Mouse (Mus musculus): ENCODE measurements around the gene Tbp. TPM values are rescaled to one million over a fixed set of nuclear protein-coding genes. Genes with fewer than 3 reads are reported as not detected.

Tbp gene
- total and polyA plus RNA-seq, 2 experiments from 2014 or later = 16.5 to 22.5 TPM

GRCm38 (mm10) chr17:15467669-15468068 lies 32.0 kb upstream of the Tbp start:
- Histone ChIP-seq H3K27ac (ENCODE audit: low read depth) (no peak overlapping the region), H3K27me3 (ENCODE audit: control insufficient read depth, insufficient read depth, low read length) (no peaks in the 10 kb centered on the region), H3K36me3 (replicated peaks; ENCODE audit: control insufficient read depth, insufficient read depth, low read length) (peaks cover 25% of the 10 kb centered on the region), H3K9me3 (replicated peaks; ENCODE audit: control insufficient read depth, low read length) (no peaks in the 10 kb centered on the region), H3K4me3 (ENCODE audit: low read depth, low read length) (no peak overlapping the region), H3K4me2 (ENCODE audit: low read depth, low read length) (no peak overlapping the region), H3K4me1 (ENCODE audit: control insufficient read depth, insufficient read depth) (0 out of 2 replicates have a peak, but pooled peaks cover 3% of the 10 kb centered on the region), H3K9ac (replicated peaks; ENCODE audit: low read depth, low read length) (no peak overlapping the region)
- TF ChIP-seq EP300 (IDR thresholded peaks at IDR 0.05; ENCODE audit: low read depth) (no peak), CTCF (IDR thresholded peaks at IDR 0.05; ENCODE audit: low read depth) (peak; percentile 93)
- WGBS = 15% methylated on average over 5 of the region's 5 CpGs
- peak; percentile 60 for ATAC-seq (ENCODE audit: insufficient read depth, low read depth)
- DNase-seq (ENCODE audit: low spot score) = peak; percentile 82

DNA sequence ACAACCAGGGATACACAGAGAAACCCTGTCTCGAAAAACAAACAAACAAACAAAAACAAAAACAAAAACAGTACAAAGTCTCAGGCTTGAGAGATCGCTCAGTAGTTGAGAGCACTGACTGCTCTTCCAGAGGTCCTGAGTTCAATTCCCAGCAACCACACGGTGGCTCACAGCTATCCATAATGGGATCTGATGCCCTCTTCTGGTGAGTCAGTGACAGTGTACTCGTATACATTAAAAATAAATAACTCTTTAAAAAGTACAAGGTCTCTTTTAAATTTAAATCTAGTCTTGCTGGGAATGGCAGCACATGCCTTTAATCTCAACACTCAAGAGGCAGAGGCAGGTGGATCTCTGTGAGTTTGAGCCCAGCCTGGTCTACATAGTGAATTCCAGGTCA lies 27.0 kb upstream of the Tbp start:
- no peak overlapping the region for H3K9ac ChIP-seq (replicated peaks; ENCODE audit: low read depth, low read length)
- H3K4me1 ChIP-seq (ENCODE audit: control insufficient read depth, insufficient read depth) = no peaks in the 10 kb centered on the region
- no peak for ATAC-seq (ENCODE audit: insufficient read depth, low read depth)
- no peak overlapping the region for H3K27ac ChIP-seq (ENCODE audit: low read depth)
- H3K4me3 ChIP-seq (ENCODE audit: low read depth, low read length) = no peak overlapping the region
- H3K9me3 ChIP-seq (replicated peaks; ENCODE audit: control insufficient read depth, low read length) = no peaks in the 10 kb centered on the region
- no peak for DNase-seq (ENCODE audit: low spot score)
- H3K36me3 ChIP-seq (replicated peaks; ENCODE audit: control insufficient read depth, insufficient read depth, low read length) = peaks cover 71% of the 10 kb centered on the region
- WGBS = 87% methylated on average over 4 of the region's 4 CpGs
- no peaks in the 10 kb centered on the region for H3K27me3 ChIP-seq (ENCODE audit: control insufficient read depth, insufficient read depth, low read length)
- no peak for TF ChIP-seq CTCF (IDR thresholded peaks at IDR 0.05; ENCODE audit: low read depth)
- no peak for TF ChIP-seq EP300 (IDR thresholded peaks at IDR 0.05; ENCODE audit: low read depth)
- H3K4me2 ChIP-seq (ENCODE audit: low read depth, low read length) = no peak overlapping the region

DNA sequence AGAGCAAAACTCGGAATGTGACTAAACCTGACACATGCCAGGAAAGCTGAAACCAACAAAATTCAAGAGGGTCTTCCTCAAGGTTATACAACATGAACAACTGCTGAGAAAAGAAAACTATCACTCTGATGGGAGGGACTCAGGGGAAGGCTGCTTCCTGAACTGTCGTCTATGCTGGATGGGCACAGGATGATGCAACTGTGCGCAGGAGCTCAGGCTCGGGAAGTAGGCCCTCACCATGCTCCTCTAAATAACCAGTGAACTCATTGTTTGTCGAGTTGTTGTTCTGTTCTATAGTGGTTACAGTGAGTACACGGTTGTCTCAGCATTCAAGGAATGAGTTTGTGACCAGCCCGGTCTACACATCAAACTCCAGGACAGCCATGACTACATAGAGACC lies 9.1 kb upstream of the Tbp start:
- no peak for DNase-seq (ENCODE audit: low spot score)
- no peak overlapping the region for H3K9ac ChIP-seq (replicated peaks; ENCODE audit: low read depth, low read length)
- H3K27me3 ChIP-seq (ENCODE audit: control insufficient read depth, insufficient read depth, low read length) = no peaks in the 10 kb centered on the region
- no peak overlapping the region for H3K4me3 ChIP-seq (ENCODE audit: low read depth, low read length)
- H3K27ac ChIP-seq (ENCODE audit: low read depth) = no peak overlapping the region
- no peaks in the 10 kb centered on the region for H3K4me1 ChIP-seq (ENCODE audit: control insufficient read depth, insufficient read depth)
- TF ChIP-seq CTCF (IDR thresholded peaks at IDR 0.05; ENCODE audit: low read depth) = no peak
- no peak overlapping the region for H3K4me2 ChIP-seq (ENCODE audit: low read depth, low read length)
- WGBS = 67% methylated on average over 7 of the region's 7 CpGs
- no peaks in the 10 kb centered on the region for H3K9me3 ChIP-seq (replicated peaks; ENCODE audit: control insufficient read depth, low read length)
- ATAC-seq (ENCODE audit: insufficient read depth, low read depth) = no peak
- peaks cover 58% of the 10 kb centered on the region for H3K36me3 ChIP-seq (replicated peaks; ENCODE audit: control insufficient read depth, insufficient read depth, low read length)

- WGBS = under 1% methylated on average over 50 of the region's 50 CpGs
Measured at GRCm38 (mm10) chr17:15497882-15498752, 1.6 kb upstream of the Tbp start.

DNA sequence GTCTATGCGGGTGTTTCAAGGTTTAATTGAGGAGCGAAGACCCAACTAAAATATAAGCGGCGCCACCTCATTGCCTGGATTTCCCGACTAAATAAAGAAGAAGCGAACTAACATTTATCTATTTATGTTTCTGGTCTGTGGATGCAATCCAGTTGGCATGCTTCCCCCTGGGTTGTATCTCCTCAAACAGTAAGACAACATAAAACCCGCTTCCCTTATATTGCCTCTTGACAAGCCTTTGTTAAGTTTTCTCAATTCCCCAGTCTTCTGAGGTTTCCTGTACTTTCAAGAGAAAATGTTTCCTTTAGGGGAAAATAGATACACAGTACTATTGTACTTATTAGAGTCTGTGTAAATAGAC lies 955 bp upstream of the Tbp start:
- Histone ChIP-seq H3K4me3 (ENCODE audit: low read depth, low read length) (peak overlapping the region; percentile 96), H3K9ac (replicated peaks; ENCODE audit: low read depth, low read length) (peak overlapping the region; percentile 80; the same call in 1 of the 2 replicates), H3K27me3 (ENCODE audit: control insufficient read depth, insufficient read depth, low read length) (no peaks in the 10 kb centered on the region), H3K9me3 (replicated peaks; ENCODE audit: control insufficient read depth, low read length) (no peaks in the 10 kb centered on the region), H3K36me3 (replicated peaks; ENCODE audit: control insufficient read depth, insufficient read depth, low read length) (peaks cover 26% of the 10 kb centered on the region), H3K4me1 (ENCODE audit: control insufficient read depth, insufficient read depth) (peaks cover 28% of the 10 kb centered on the region), H3K4me2 (ENCODE audit: low read depth, low read length) (peak overlapping the region; percentile 79), H3K27ac (ENCODE audit: low read depth) (peak overlapping the region; percentile 95)
- DNase-seq (ENCODE audit: low spot score) (no peak), ATAC-seq (ENCODE audit: insufficient read depth, low read depth) (no peak)
- 37% methylated on average over 7 of the region's 7 CpGs for WGBS
- no peak for TF ChIP-seq CTCF (IDR thresholded peaks at IDR 0.05; ENCODE audit: low read depth)
- no peak for TF ChIP-seq EP300 (IDR thresholded peaks at IDR 0.05; ENCODE audit: low read depth)

More at GRCm38 (mm10) chr17:15497882-15498752, 1.6 kb upstream of the Tbp start:
- peaks cover 28% of the 10 kb centered on the region for H3K4me1 ChIP-seq (ENCODE audit: control insufficient read depth, insufficient read depth)
- H3K4me2 ChIP-seq (ENCODE audit: low read depth, low read length) = peak overlapping the region; percentile 79
- H3K9ac ChIP-seq (replicated peaks; ENCODE audit: low read depth, low read length) = peak overlapping the region; percentile 80
- peak overlapping the region; percentile 96 for H3K4me3 ChIP-seq (ENCODE audit: low read depth, low read length)
- no peak for TF ChIP-seq CTCF (IDR thresholded peaks at IDR 0.05; ENCODE audit: low read depth)
- 0 out of 2 replicates have a peak, but pooled peaks have one; percentile 9 for TF ChIP-seq EP300 (IDR thresholded peaks at IDR 0.05; ENCODE audit: low read depth)
- H3K9me3 ChIP-seq (replicated peaks; ENCODE audit: control insufficient read depth, low read length) = no peaks in the 10 kb centered on the region
- DNase-seq (ENCODE audit: low spot score) = peak; percentile 93
- peak; percentile 91 for ATAC-seq (ENCODE audit: insufficient read depth, low read depth)
- H3K27me3 ChIP-seq (ENCODE audit: control insufficient read depth, insufficient read depth, low read length) = no peaks in the 10 kb centered on the region
- peaks cover 29% of the 10 kb centered on the region for H3K36me3 ChIP-seq (replicated peaks; ENCODE audit: control insufficient read depth, insufficient read depth, low read length)
- peak overlapping the region; percentile 95 for H3K27ac ChIP-seq (ENCODE audit: low read depth)
